In the genomic region with DNA sequence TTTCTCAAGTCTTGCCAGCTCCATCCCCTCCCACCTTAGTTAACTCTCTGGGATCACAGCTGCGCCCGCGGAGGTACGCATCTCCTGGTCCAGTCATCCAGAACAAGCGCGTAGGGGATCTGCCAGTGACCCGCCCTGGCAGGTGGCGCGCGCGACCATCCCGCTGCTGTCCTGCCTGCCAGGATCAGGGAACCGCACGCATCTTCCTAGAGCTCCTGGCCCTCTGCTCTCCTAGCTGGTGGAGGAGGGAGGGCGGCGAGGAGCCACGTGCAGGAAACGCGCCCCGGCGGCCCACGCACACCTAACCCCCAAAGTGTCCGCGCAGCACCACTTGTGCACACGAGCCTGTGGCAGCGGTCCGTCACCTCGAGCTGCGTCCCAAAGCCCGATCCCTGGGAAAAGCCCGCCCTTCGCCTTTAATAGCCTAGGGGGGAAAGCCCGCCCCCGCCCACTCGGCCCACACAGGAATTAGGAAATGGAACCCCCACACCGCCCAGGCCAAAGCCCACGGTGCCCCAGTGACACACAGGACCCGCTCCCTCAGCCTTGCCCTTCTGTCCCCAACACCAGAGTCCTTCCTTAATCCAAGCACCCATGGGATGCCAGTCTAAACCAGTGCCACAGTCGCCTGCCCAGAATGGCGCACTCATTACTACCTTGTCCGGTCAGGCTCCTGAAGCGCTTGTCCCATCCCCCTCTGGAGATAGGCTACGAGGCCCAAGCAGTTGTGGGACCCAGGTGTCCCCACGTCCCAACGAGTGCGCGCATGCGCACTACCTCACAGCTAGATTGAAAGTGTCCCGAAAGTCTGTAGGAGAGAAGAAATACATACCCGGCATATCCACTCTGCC, we compare ENCODE assay signal across 8 mouse cellular contexts. TPM values are rescaled to one million over a fixed set of nuclear protein-coding genes. Genes with fewer than 3 reads are reported as not detected.
DNase-seq lines count a peak whose midpoint lies in the region; ATAC-seq lines count a peak whose summit lies in the region.

No protein-coding gene starts in this region.

- peaks cover 19% of the 10 kb centered on the region for H3K4me1 ChIP-seq in embryonic facial prominence, embryonic 10.5 days
- H3K4me1 ChIP-seq in hindbrain, embryonic 12.5 days, result no peaks in the 10 kb centered on the region
- peaks cover 4% of the 10 kb centered on the region; the same call in 1 of the 2 replicates for H3K4me1 ChIP-seq in limb, embryonic 13.5 days
- peaks cover 4% of the 10 kb centered on the region; the same call in 1 of the 2 replicates for H3K4me1 ChIP-seq in midbrain, embryonic 13.5 days (replicated peaks)

- H3K9ac ChIP-seq in hindbrain, embryonic 12.5 days, result peak overlapping the region; percentile 35
- peak overlapping the region; percentile 53 for H3K9ac ChIP-seq in limb, embryonic 13.5 days
- H3K9ac ChIP-seq in midbrain, embryonic 13.5 days (replicated peaks), result peak overlapping the region; percentile 59; the same call in 1 of the 2 replicates

- peak overlapping the region; percentile 83 for H3K4me2 ChIP-seq in hindbrain, embryonic 12.5 days (replicated peaks)
- H3K4me2 ChIP-seq in limb, embryonic 13.5 days (replicated peaks), result peak overlapping the region; percentile 90
- H3K4me2 ChIP-seq in midbrain, embryonic 13.5 days (replicated peaks), result peak overlapping the region; percentile 90

- peak; percentile 9 for DNase-seq in adrenal gland, adult 2 months
- DNase-seq in adrenal gland, adult 8-10 months, result no peak
- DNase-seq in embryonic facial prominence, embryonic 10.5 days (ENCODE audit: low spot score), result peak; percentile 58
- peak; percentile 5 for DNase-seq in testis, postnatal 14 days (ENCODE audit: low spot score)
- DNase-seq in left cerebral cortex, adult 11 months (ENCODE audit: low spot score), result no peak

- H3K36me3 ChIP-seq in embryonic facial prominence, embryonic 10.5 days (replicated peaks), result no peaks in the 10 kb centered on the region
- no peaks in the 10 kb centered on the region for H3K36me3 ChIP-seq in hindbrain, embryonic 12.5 days
- no peaks in the 10 kb centered on the region for H3K36me3 ChIP-seq in limb, embryonic 13.5 days
- H3K36me3 ChIP-seq in midbrain, embryonic 13.5 days, result no peaks in the 10 kb centered on the region

- peak; percentile 67 for ATAC-seq in hindbrain, embryonic 12.5 days (ENCODE audit: low FRiP score)
- no peak for ATAC-seq in limb, embryonic 13.5 days (ENCODE audit: low FRiP score, low read depth)
- ATAC-seq in midbrain, embryonic 13.5 days, result peak; percentile 83

- H3K9me3 ChIP-seq in embryonic facial prominence, embryonic 10.5 days, result no peaks in the 10 kb centered on the region
- no peaks in the 10 kb centered on the region for H3K9me3 ChIP-seq in hindbrain, embryonic 12.5 days (replicated peaks)
- H3K9me3 ChIP-seq in limb, embryonic 13.5 days, result no peaks in the 10 kb centered on the region
- H3K9me3 ChIP-seq in midbrain, embryonic 13.5 days, result no peaks in the 10 kb centered on the region

- H3K4me3 ChIP-seq in embryonic facial prominence, embryonic 10.5 days, result peak overlapping the region; percentile 65
- H3K4me3 ChIP-seq in hindbrain, embryonic 12.5 days, result peak overlapping the region; percentile 43
- H3K4me3 ChIP-seq in limb, embryonic 13.5 days, result peak overlapping the region; percentile 48
- peak overlapping the region; percentile 48 for H3K4me3 ChIP-seq in midbrain, embryonic 13.5 days (replicated peaks)

- 17% methylated on average over 50 of the region's 50 CpGs for WGBS in embryonic facial prominence, embryonic 10.5 days
- 29% methylated on average over 45 of the region's 50 CpGs for WGBS in hindbrain, embryonic 12.5 days
- 18% methylated on average over 49 of the region's 50 CpGs for WGBS in limb, embryonic 13.5 days
- WGBS in midbrain, embryonic 13.5 days, result 28% methylated on average over 48 of the region's 50 CpGs

- peak overlapping the region; percentile 81 for H3K27ac ChIP-seq in embryonic facial prominence, embryonic 10.5 days (replicated peaks)
- H3K27ac ChIP-seq in hindbrain, embryonic 12.5 days, result no peak overlapping the region
- H3K27ac ChIP-seq in limb, embryonic 13.5 days, result no peak overlapping the region
- no peak overlapping the region for H3K27ac ChIP-seq in midbrain, embryonic 13.5 days

- H3K27me3 ChIP-seq in embryonic facial prominence, embryonic 10.5 days (replicated peaks; ENCODE audit: low read depth, poor library complexity, severe bottlenecking), result peaks cover 23% of the 10 kb centered on the region
- H3K27me3 ChIP-seq in hindbrain, embryonic 12.5 days, result peaks cover 14% of the 10 kb centered on the region
- peaks cover 35% of the 10 kb centered on the region for H3K27me3 ChIP-seq in limb, embryonic 13.5 days
- H3K27me3 ChIP-seq in midbrain, embryonic 13.5 days, result peaks cover 14% of the 10 kb centered on the region; the same call in 1 of the 2 replicates

RNA-seq across cellular contexts. Expression of a gene that starts 46.6 kb away (rescaled TPM):
- total RNA-seq in adrenal gland, adult 2 months (2021), result 10 to 100 TPM; 13.7 to 34.5 TPM
- 0.24 and 0.32 TPM in 2 replicates for polyA plus RNA-seq in adrenal gland, adult 2 months (2012; rRNA removed)
- 10 to 100 TPM; 23.5 to 51.4 (median 36.7) TPM for total RNA-seq in adrenal gland, adult 8-10 months (2022)
- polyA plus RNA-seq in embryonic facial prominence, embryonic 10.5 days (2016; fragmentation: Nextera tagmentation; extraction: Ambion mirVana), result 5.0 and 5.8 TPM in 2 replicates
- polyA plus RNA-seq in hindbrain, embryonic 12.5 days (2016; fragmentation: Nextera tagmentation; extraction: Ambion mirVana), result 4.1 and 4.6 TPM in 2 replicates
- polyA plus RNA-seq in limb, embryonic 13.5 days (2015; fragmentation: Nextera tagmentation; extraction: Ambion mirVana), result 0.37 and 0.52 TPM in 2 replicates
- polyA plus RNA-seq in midbrain, embryonic 13.5 days (2015; fragmentation: Nextera tagmentation; extraction: Ambion mirVana), result 4.9 TPM in 2 replicates

Comparison
In these comparisons a context has a peak if more than half of its experiments do, and no peak if none do; other contexts are left out.
1. DNase-seq: peak in adrenal gland, adult 2 months (single experiment), embryonic facial prominence, embryonic 10.5 days (single experiment) and testis, postnatal 14 days (single experiment); none in adrenal gland, adult 8-10 months (single experiment) and left cerebral cortex, adult 11 months (single experiment).
2. Peak in every context shown above with its lines, with median percentiles within 50 percentile points of each other: H3K4me3 ChIP-seq, H3K4me2 ChIP-seq and H3K9ac ChIP-seq.